Mouse (Mus musculus): ENCODE measurements around the gene Sik1. TPM values are rescaled to one million over a fixed set of nuclear protein-coding genes. Genes with fewer than 3 reads are reported as not detected.
A peak's percentile ranks its signal among the peaks of the same experiment; 100 is the strongest.
"Not testable (repeated sequence)": the region's sequence is repeated elsewhere in the genome, so short reads cannot be mapped to it uniquely, and the experiment has no call there.

Gene Sik1
- 146 to 224 TPM (median 193 TPM) in 3 replicates for total RNA-seq (2017)

GRCm38 (mm10) chr17:31855597-31856518, at the start of gene Sik1:
Gene Sik1, minus strand, starts transcription at chr17:31855804.
- ATAC-seq (replicated peaks; ENCODE audit: insufficient number of reproducible peaks, low FRiP score, low TSS enrichment, poor library complexity, severe bottlenecking): peak; percentile 75

GRCm38 (mm10) chr17:31905201-31905790, 49.7 kb upstream of the Sik1 start:
- ATAC-seq (replicated peaks; ENCODE audit: insufficient number of reproducible peaks, low FRiP score, low TSS enrichment, poor library complexity, severe bottlenecking): no peak

- no peak for ATAC-seq (replicated peaks; ENCODE audit: insufficient number of reproducible peaks, low FRiP score, low TSS enrichment, poor library complexity, severe bottlenecking)
These were observed 48.4 kb upstream of the Sik1 start for GRCm38 (mm10) chr17:31904036-31904435.

- no peak for ATAC-seq (replicated peaks; ENCODE audit: insufficient number of reproducible peaks, low FRiP score, low TSS enrichment, poor library complexity, severe bottlenecking)
These were observed 47.1 kb upstream of the Sik1 start for GRCm38 (mm10) chr17:31902630-31903198.

GRCm38 (mm10) chr17:31901461-31902204, 46.0 kb upstream of the Sik1 start:
- ATAC-seq (replicated peaks; ENCODE audit: insufficient number of reproducible peaks, low FRiP score, low TSS enrichment, poor library complexity, severe bottlenecking): no peak

- ATAC-seq (replicated peaks; ENCODE audit: insufficient number of reproducible peaks, low FRiP score, low TSS enrichment, poor library complexity, severe bottlenecking): no peak
These were observed 43.3 kb upstream of the Sik1 start for GRCm38 (mm10) chr17:31898941-31899340.

GRCm38 (mm10) chr17:31897186-31897793, 41.7 kb upstream of the Sik1 start:
- ATAC-seq (replicated peaks; ENCODE audit: insufficient number of reproducible peaks, low FRiP score, low TSS enrichment, poor library complexity, severe bottlenecking): no peak

- ATAC-seq (replicated peaks; ENCODE audit: insufficient number of reproducible peaks, low FRiP score, low TSS enrichment, poor library complexity, severe bottlenecking): no peak
These were observed 41.1 kb upstream of the Sik1 start for GRCm38 (mm10) chr17:31896751-31897150.

GRCm38 (mm10) chr17:31896311-31896710, 40.7 kb upstream of the Sik1 start:
- ATAC-seq (replicated peaks; ENCODE audit: insufficient number of reproducible peaks, low FRiP score, low TSS enrichment, poor library complexity, severe bottlenecking): no peak

GRCm38 (mm10) chr17:31893371-31894060, 37.9 kb upstream of the Sik1 start:
- ATAC-seq (replicated peaks; ENCODE audit: insufficient number of reproducible peaks, low FRiP score, low TSS enrichment, poor library complexity, severe bottlenecking): no peak

- no peak for ATAC-seq (replicated peaks; ENCODE audit: insufficient number of reproducible peaks, low FRiP score, low TSS enrichment, poor library complexity, severe bottlenecking)
These were observed 37.1 kb upstream of the Sik1 start for GRCm38 (mm10) chr17:31892750-31893149.

GRCm38 (mm10) chr17:31891858-31892257, 36.3 kb upstream of the Sik1 start:
- no peak for ATAC-seq (replicated peaks; ENCODE audit: insufficient number of reproducible peaks, low FRiP score, low TSS enrichment, poor library complexity, severe bottlenecking)

- ATAC-seq (replicated peaks; ENCODE audit: insufficient number of reproducible peaks, low FRiP score, low TSS enrichment, poor library complexity, severe bottlenecking): no peak
These were observed 34.8 kb upstream of the Sik1 start for GRCm38 (mm10) chr17:31890311-31890951.

- ATAC-seq (replicated peaks; ENCODE audit: insufficient number of reproducible peaks, low FRiP score, low TSS enrichment, poor library complexity, severe bottlenecking): no peak
These were observed 34.0 kb upstream of the Sik1 start for GRCm38 (mm10) chr17:31889446-31890201.

GRCm38 (mm10) chr17:31888540-31888939, 32.9 kb upstream of the Sik1 start:
- no peak for ATAC-seq (replicated peaks; ENCODE audit: insufficient number of reproducible peaks, low FRiP score, low TSS enrichment, poor library complexity, severe bottlenecking)

GRCm38 (mm10) chr17:31884676-31885075, 29.1 kb upstream of the Sik1 start:
- not testable (repeated sequence) for ATAC-seq (replicated peaks; ENCODE audit: insufficient number of reproducible peaks, low FRiP score, low TSS enrichment, poor library complexity, severe bottlenecking)

GRCm38 (mm10) chr17:31879406-31879805, 23.8 kb upstream of the Sik1 start:
- ATAC-seq (replicated peaks; ENCODE audit: insufficient number of reproducible peaks, low FRiP score, low TSS enrichment, poor library complexity, severe bottlenecking): no peak

All from monocyte, adult 5-6 weeks (primary cell).